Mouse (Mus musculus) embryonic facial prominence, embryonic 11.5 days (tissue): ENCODE results near the gene Dmwd. TPM values are rescaled to one million over a fixed set of nuclear protein-coding genes. Genes with fewer than 3 reads are reported as not detected.

Source experiments
- ATAC-seq: fragments of 200-750 bp; cut with Nextera tagmentation; replicated peaks from 2 replicates; pipeline ENCODE4 v1.8.0; 2017; ENCODE audit warnings: low read depth; ENCODE audit not compliant: insufficient number of reproducible peaks, low FRiP score, low TSS enrichment
- DNase-seq: peaks from one replicate; pipeline ENCODE4 v3.0.0-alpha.2; 2015; ENCODE audit warnings: low spot score
- H3K27ac ChIP-seq: fragments of 300-500 bp; sonication (generic); replicated peaks from 2 replicates; pipeline ENCODE4 v1.5.1; 2014; ENCODE audit warnings: mild to moderate bottlenecking, low read depth, low read length, control low read depth
- H3K27me3 ChIP-seq: fragments of 300-500 bp; sonication (generic); 2 replicates; pipeline ENCODE4 v1.6.1; 2014; ENCODE audit warnings: mild to moderate bottlenecking, low read length, moderate library complexity, mixed read lengths; ENCODE audit not compliant: control insufficient read depth, insufficient read depth
- H3K36me3 ChIP-seq: fragments of 300-500 bp; sonication (generic); replicated peaks from 2 replicates; pipeline ENCODE4 v1.6.1; 2014; ENCODE audit warnings: low read depth, mild to moderate bottlenecking, low read length, moderate library complexity, mixed read lengths; ENCODE audit not compliant: control insufficient read depth, insufficient read depth
- H3K4me1 ChIP-seq: fragments of 300-500 bp; sonication (generic); 2 replicates; pipeline ENCODE4 v1.6.1; 2014; ENCODE audit warnings: low read length, mixed read lengths; ENCODE audit not compliant: control insufficient read depth, insufficient read depth
- H3K4me2 ChIP-seq: fragments of 300-500 bp; sonication (generic); 2 replicates; pipeline ENCODE4 v1.6.1; 2014; ENCODE audit warnings: low read depth, mild to moderate bottlenecking, control low read depth, low read length, moderate library complexity
- H3K4me3 ChIP-seq: fragments of 300-500 bp; sonication (generic); 2 replicates; pipeline ENCODE4 v1.5.1; 2014; ENCODE audit warnings: low read depth, low read length, control low read depth
- H3K9ac ChIP-seq: fragments of 300-500 bp; sonication (generic); replicated peaks from 2 replicates; pipeline ENCODE4 v1.6.1; 2014; ENCODE audit warnings: mild to moderate bottlenecking, control low read depth, low read length
- H3K9me3 ChIP-seq: fragments of 300-500 bp; sonication (generic); replicated peaks from 2 replicates; pipeline ENCODE4 v1.6.1; 2016; ENCODE audit warnings: mild to moderate bottlenecking, low read length, inconsistent platforms, mixed read lengths; ENCODE audit not compliant: control insufficient read depth
- WGBS: fragments of 180-500 bp; shearing (Covaris S2); extraction: QIAGEN DNeasy Blood & Tissue Kit; methylation state at CpG from one replicate; pipeline ENCODE4 v1.1.7; 2014; 5-methylcytosine and 5-hydroxymethylcytosine counted together
- polyA plus RNA-seq: library from polyadenylated mRNA; unstranded; fragments of >200 nt; fragmentation: Nextera tagmentation; extraction: Ambion mirVana; gene quantifications from 2 replicates; pipeline ENCODE4 v1.2.1, GENCODE M21; 2014

Dmwd gene
- polyA plus RNA-seq, 1 experiment from 2014 or later = 17.2 TPM

DNA sequence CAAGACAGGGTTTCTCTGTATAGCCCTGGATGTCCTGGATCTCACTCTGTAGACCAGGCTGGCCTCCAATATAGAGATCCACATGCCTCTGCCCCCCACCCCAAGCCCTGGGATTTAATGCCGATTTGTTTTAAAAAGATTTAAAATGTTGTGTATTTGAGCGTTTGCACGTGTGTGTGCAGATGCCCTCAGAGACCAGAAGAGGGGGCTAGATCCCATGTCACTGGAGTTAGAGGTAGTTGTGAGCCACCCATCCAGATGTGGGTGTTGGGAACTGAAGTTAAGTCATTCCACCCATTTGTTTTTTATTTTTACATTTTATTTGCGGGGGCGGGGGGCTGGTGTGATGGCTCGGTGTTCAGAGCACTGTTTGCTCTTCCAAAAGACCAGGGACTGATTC, 1.5 kb upstream of the Dmwd start:
- Histone ChIP-seq H3K9ac (no peak overlapping the region), H3K4me2 (no peak overlapping the region), H3K27me3 (no peaks in the 10 kb centered on the region), H3K4me1 (no peaks in the 10 kb centered on the region), H3K36me3 (no peaks in the 10 kb centered on the region; the same call in none of the 2 replicates), H3K4me3 (no peak overlapping the region), H3K27ac (no peak overlapping the region), H3K9me3 (no peaks in the 10 kb centered on the region)
- no peak for DNase-seq
- WGBS = 95% methylated on average over 6 of the region's 6 CpGs
- ATAC-seq = no peak

DNA sequence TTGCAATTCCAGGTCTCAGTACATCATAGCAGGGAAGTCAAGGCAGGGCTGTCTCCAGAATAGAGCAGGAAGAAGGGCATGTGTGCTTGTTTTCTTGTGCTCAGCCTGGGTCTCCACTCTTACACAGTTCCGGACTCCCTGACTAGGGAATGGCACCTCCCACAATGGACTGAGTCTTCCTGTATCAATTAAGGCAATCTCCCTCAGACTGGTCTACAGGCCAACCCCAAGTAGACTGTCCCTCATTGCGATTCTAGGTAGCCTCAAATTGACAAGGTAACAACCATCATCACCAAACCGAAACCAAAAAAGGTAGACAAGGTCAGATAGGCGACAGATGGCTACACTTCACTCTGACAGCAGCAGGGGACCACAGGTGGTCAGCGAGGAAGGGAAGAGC, 796 bp upstream of the Dmwd start:
- H3K4me2 ChIP-seq = peak overlapping the region; percentile 28; the same call in 1 of the 2 replicates
- H3K4me1 ChIP-seq = no peaks in the 10 kb centered on the region
- peaks cover 5% of the 10 kb centered on the region for H3K36me3 ChIP-seq
- no peak overlapping the region for H3K9ac ChIP-seq
- no peak overlapping the region for H3K27ac ChIP-seq
- peak overlapping the region; percentile 100 for H3K4me3 ChIP-seq
- no peaks in the 10 kb centered on the region for H3K27me3 ChIP-seq
- 54% methylated on average over 5 of the region's 5 CpGs for WGBS
- no peaks in the 10 kb centered on the region for H3K9me3 ChIP-seq
- no peak for ATAC-seq
- no peak for DNase-seq

DNA sequence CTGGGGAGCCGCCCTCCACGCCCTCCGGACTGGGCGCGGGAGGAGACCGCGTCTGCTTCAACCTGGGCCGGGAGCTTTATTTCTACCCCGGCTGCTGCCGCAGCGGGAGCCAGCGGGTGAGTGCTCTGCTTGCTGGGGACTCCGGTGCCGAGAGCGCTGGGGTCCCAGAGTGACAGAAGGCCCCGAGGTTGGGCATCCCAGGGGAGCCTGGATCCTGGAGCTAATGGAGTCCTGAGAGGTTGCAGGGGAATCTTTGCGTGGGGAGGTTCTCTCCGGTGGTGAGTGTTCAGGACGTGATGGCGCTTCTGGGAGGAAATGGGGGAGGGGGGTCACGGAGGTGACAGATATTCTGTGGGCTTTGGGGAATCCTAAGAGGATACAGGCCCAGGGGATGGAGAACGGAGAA, 562 bp downstream of the Dmwd start:
- H3K9me3 ChIP-seq = no peaks in the 10 kb centered on the region
- peak overlapping the region; percentile 96 for H3K9ac ChIP-seq
- peak overlapping the region; percentile 74 for H3K4me2 ChIP-seq
- WGBS = 0% methylated on average over 21 of the region's 22 CpGs
- no peaks in the 10 kb centered on the region for H3K27me3 ChIP-seq
- no peaks in the 10 kb centered on the region for H3K4me1 ChIP-seq
- ATAC-seq (no peak), DNase-seq (no peak)
- H3K4me3 ChIP-seq = peak overlapping the region; percentile 100
- H3K36me3 ChIP-seq = peaks cover 18% of the 10 kb centered on the region
- H3K27ac ChIP-seq = peak overlapping the region; percentile 52

DNA sequence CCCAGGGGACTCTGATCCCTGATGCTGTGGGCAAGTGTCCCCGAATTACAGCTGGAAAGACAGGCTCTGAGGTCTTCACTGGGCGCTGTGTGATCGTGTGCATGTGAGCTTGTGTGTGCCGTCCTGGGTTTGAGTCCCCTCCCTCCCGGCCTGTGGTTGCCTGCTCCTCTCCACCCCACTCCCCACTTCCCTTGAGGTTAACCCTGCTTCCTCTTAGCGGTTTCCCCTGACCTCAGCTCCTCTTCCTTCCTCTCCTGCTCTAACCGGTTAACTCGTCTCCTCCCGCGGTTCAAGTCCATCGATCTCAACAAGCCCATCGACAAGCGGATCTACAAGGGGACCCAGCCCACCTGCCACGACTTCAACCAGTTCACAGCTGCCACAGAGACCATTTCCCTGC, 1.7 kb downstream of the Dmwd start:
- Histone ChIP-seq H3K27ac (no peak overlapping the region), H3K9ac (no peak overlapping the region), H3K27me3 (no peaks in the 10 kb centered on the region), H3K36me3 (peaks cover 29% of the 10 kb centered on the region), H3K9me3 (no peaks in the 10 kb centered on the region), H3K4me2 (peak overlapping the region; percentile 74; the same call in 1 of the 2 replicates), H3K4me1 (no peaks in the 10 kb centered on the region; the same call in 1 of the 2 replicates), H3K4me3 (no peak overlapping the region)
- WGBS = 69% methylated on average over 14 of the region's 14 CpGs
- no peak for DNase-seq
- no peak for ATAC-seq

DNA sequence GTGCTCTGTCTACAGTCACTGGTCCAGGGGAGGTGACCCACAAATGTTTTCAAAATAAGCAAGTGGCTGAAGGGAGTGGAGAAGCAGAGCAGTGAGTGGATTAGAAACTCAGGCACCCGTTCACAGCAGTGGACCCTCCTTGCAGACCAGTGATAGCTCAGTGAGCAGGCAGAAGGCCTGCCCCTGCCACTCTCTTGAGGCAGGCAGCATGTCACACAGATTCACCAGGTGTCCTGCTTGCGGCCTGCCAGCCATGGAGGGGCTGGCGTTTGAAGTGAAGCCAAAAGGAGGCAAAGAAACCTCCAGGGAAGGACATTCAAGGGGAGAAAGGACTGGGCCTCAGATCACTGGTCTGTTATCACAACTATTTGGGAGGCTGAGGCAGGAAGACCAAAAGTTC, 2.7 kb downstream of the Dmwd start:
- WGBS = 87% methylated on average over 3 of the region's 3 CpGs
- no peak for DNase-seq
- no peak overlapping the region for H3K4me3 ChIP-seq
- H3K9ac ChIP-seq = no peak overlapping the region
- H3K4me2 ChIP-seq = no peak overlapping the region
- H3K9me3 ChIP-seq = no peaks in the 10 kb centered on the region
- peaks cover 30% of the 10 kb centered on the region for H3K36me3 ChIP-seq
- H3K27ac ChIP-seq = no peak overlapping the region
- ATAC-seq = no peak
- no peaks in the 10 kb centered on the region for H3K27me3 ChIP-seq
- H3K4me1 ChIP-seq = no peaks in the 10 kb centered on the region; the same call in 1 of the 2 replicates

DNA sequence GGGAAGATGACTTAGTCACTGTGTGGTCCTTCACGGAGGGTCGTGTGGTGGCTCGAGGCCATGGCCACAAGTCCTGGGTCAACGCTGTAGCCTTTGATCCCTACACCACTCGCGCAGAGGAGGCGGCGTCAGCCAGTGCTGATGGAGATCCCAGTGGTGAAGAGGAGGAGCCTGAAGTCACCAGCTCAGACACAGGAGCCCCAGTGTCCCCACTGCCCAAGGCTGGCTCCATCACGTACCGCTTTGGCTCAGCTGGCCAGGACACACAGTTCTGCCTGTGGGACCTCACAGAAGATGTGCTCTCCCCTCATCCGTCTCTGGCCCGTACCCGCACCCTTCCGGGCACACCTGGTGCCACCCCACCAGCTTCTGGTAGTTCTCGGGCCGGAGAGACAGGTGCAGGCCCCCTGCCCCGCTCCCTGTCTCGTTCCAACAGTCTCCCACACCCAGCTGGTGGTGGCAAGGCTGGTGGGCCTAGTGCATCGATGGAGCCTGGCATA, 4.5 kb downstream of the Dmwd start:
- Histone ChIP-seq H3K27ac (no peak overlapping the region), H3K4me3 (no peak overlapping the region), H3K4me2 (no peak overlapping the region), H3K9me3 (no peaks in the 10 kb centered on the region), H3K36me3 (peaks cover 30% of the 10 kb centered on the region), H3K4me1 (peaks cover 5% of the 10 kb centered on the region), H3K27me3 (no peaks in the 10 kb centered on the region), H3K9ac (no peak overlapping the region)
- no peak for ATAC-seq
- 81% methylated on average over 19 of the region's 19 CpGs for WGBS
- no peak for DNase-seq

DNA sequence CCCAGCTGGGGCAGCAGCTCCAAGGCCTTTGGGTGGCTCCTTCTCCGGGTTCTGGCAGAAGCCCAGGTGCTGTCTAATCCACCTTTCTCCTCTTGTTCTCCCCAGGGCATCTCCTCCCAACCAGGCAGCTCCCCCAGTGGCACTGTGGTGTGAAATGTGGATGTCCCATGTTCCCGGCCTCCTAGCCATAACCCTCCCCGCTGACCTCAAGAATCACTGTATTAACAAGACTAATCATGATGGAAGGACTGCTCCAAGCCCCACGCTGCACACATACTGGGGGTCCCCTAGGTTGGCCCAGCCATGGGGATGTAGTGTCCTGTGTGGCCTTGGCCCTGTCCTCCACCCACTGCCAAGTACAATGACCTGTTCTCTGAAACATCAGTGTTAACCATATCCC, 6.1 kb downstream of the Dmwd start:
- ATAC-seq (no peak), DNase-seq (no peak)
- Histone ChIP-seq H3K36me3 (peaks cover 30% of the 10 kb centered on the region), H3K9ac (no peak overlapping the region), H3K27ac (no peak overlapping the region), H3K9me3 (no peaks in the 10 kb centered on the region), H3K27me3 (no peaks in the 10 kb centered on the region), H3K4me3 (no peak overlapping the region), H3K4me2 (no peak overlapping the region), H3K4me1 (peaks cover 5% of the 10 kb centered on the region)
- 79% methylated on average over 4 of the region's 4 CpGs for WGBS

DNA sequence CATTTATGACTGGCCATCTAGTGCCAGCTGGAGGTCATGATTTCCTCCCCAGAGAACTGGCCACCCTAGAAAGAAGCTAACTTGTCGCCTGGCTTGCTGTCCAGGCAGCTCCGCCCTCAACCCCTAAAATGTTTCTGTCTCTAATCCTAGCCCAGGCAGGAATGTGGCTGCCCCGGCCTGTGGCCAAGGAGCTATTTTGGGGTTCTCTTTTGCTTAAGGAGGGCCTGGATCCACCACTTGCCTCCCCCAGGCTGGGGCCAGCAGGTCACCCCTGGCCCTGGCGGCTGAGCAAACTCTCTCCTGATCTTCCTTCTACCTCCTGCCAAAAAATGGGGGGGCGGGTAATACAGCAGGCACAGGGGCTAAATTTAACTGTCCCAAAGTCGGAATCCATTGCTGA, 7.1 kb downstream of the Dmwd start:
- 55% methylated on average over 6 of the region's 6 CpGs for WGBS
- DNase-seq (no peak), ATAC-seq (no peak)
- Histone ChIP-seq H3K9me3 (no peaks in the 10 kb centered on the region), H3K36me3 (peaks cover 30% of the 10 kb centered on the region), H3K4me1 (peaks cover 5% of the 10 kb centered on the region), H3K4me2 (no peak overlapping the region), H3K27me3 (no peaks in the 10 kb centered on the region), H3K4me3 (no peak overlapping the region), H3K9ac (no peak overlapping the region), H3K27ac (no peak overlapping the region)
